Comparison of ENCODE assay signal across 11 mouse cellular contexts in genomic region chr11:97570493-97571137, GRCm38 (mm10). TPM values are rescaled to one million over a fixed set of nuclear protein-coding genes. Genes with fewer than 3 reads are reported as not detected.
DNase-seq lines count a peak whose midpoint lies in the region; ATAC-seq and TF ChIP-seq lines count a peak whose summit lies in the region.
"Had no signal": no experiment of that assay in that cellular context is flagged by ENCODE, and none has a peak within 500 bp of the region (broad histone marks: within the 10 kb centered on the region; RNA-seq: fewer than 3 reads in every experiment).

No protein-coding gene starts in this region.

- peak; percentile 54 for DNase-seq in kidney, adult 11 months
- DNase-seq in cerebellum, adult 11-12 months: peak; percentile 91
- DNase-seq in hindbrain, embryonic 14.5 days (ENCODE audit: low spot score): no peak
- DNase-seq in spleen, adult 12 weeks (ENCODE audit: low spot score): no peak
- no peak for DNase-seq in yolk sac, embryonic 10.5 days (ENCODE audit: low spot score)
- DNase-seq in adipocyte (ENCODE audit: low spot score): no peak

- no peak for TF ChIP-seq POLR2A in ES-Bruce4 (IDR thresholded peaks at IDR 0.05; ENCODE audit: insufficient read depth, low read length)

- no peak overlapping the region for H3K4me2 ChIP-seq in kidney, embryonic 16.5 days (replicated peaks; ENCODE audit: low read depth, low read length)
- H3K4me2 ChIP-seq in hindbrain, embryonic 14.5 days (replicated peaks): peak overlapping the region; percentile 66
- H3K4me2 ChIP-seq: embryonic facial prominence, embryonic 15.5 days had no signal

- peaks cover 36% of the 10 kb centered on the region for H3K4me1 ChIP-seq in kidney, embryonic 16.5 days (ENCODE audit: insufficient read depth, low read length)
- H3K4me1 ChIP-seq in ES-Bruce4 (ENCODE audit: control insufficient read depth, insufficient read depth, low read length): peaks cover 9% of the 10 kb centered on the region
- H3K4me1 ChIP-seq in hindbrain, embryonic 14.5 days (replicated peaks; ENCODE audit: control insufficient read depth, insufficient read depth, low read length): peaks cover 82% of the 10 kb centered on the region

- no peak for ATAC-seq in kidney, embryonic 16.5 days (ENCODE audit: low FRiP score, low TSS enrichment)
- ATAC-seq in hindbrain, embryonic 14.5 days (ENCODE audit: low FRiP score): no peak

- no peak overlapping the region for H3K9ac ChIP-seq in kidney, embryonic 16.5 days (replicated peaks; ENCODE audit: low read length)
- H3K9ac ChIP-seq in ES-Bruce4 (ENCODE audit: low read depth, poor library complexity, severe bottlenecking): no peak overlapping the region
- peak overlapping the region; percentile 90; the same call in 1 of the 2 replicates for H3K9ac ChIP-seq in hindbrain, embryonic 14.5 days
- H3K9ac ChIP-seq: embryonic facial prominence, embryonic 15.5 days; liver, embryonic 14.5 days had no signal

- no peak overlapping the region for H3K27ac ChIP-seq in kidney, embryonic 16.5 days (ENCODE audit: low read length)
- peak overlapping the region; percentile 23; the same call in 1 of the 2 replicates for H3K27ac ChIP-seq in ES-Bruce4 (ENCODE audit: insufficient read depth, low read length)
- peak overlapping the region; percentile 66 for H3K27ac ChIP-seq in hindbrain, embryonic 14.5 days
- H3K27ac ChIP-seq: embryonic facial prominence, embryonic 15.5 days; liver, embryonic 14.5 days had no signal

- TF ChIP-seq EP300 in ES-Bruce4 (IDR thresholded peaks at IDR 0.05; ENCODE audit: insufficient read depth, low read depth, low read length): 0 out of 2 replicates have a peak, but pooled peaks have one; percentile 24

- H3K36me3 ChIP-seq in kidney, embryonic 16.5 days (ENCODE audit: insufficient read depth, low read length): no peaks in the 10 kb centered on the region
- H3K36me3 ChIP-seq in ES-Bruce4 (ENCODE audit: control insufficient read depth, insufficient read depth, low read length, poor library complexity, severe bottlenecking): no peaks in the 10 kb centered on the region
- H3K36me3 ChIP-seq in hindbrain, embryonic 14.5 days (replicated peaks; ENCODE audit: control insufficient read depth, insufficient read depth): no peaks in the 10 kb centered on the region
- H3K36me3 ChIP-seq: embryonic facial prominence, embryonic 15.5 days; G1E had no signal

- H3K27me3 ChIP-seq in kidney, embryonic 16.5 days (ENCODE audit: insufficient read depth, low read length): peaks cover 72% of the 10 kb centered on the region
- no peaks in the 10 kb centered on the region for H3K27me3 ChIP-seq in ES-Bruce4 (ENCODE audit: control insufficient read depth, insufficient read depth, low read length, poor library complexity, severe bottlenecking)
- H3K27me3 ChIP-seq in hindbrain, embryonic 14.5 days (ENCODE audit: control insufficient read depth, insufficient read depth, low read length): no peaks in the 10 kb centered on the region

- 27% methylated on average over 8 of the region's 8 CpGs for WGBS in kidney, embryonic 16.5 days
- WGBS in hindbrain, embryonic 14.5 days: 17% methylated on average over 8 of the region's 8 CpGs

- no peak for TF ChIP-seq CTCF in ES-Bruce4 (IDR thresholded peaks at IDR 0.05; ENCODE audit: low read depth, low read length)

- H3K9me3 ChIP-seq in kidney, embryonic 16.5 days (ENCODE audit: low read length): no peaks in the 10 kb centered on the region
- H3K9me3 ChIP-seq in ES-Bruce4 (replicated peaks; ENCODE audit: control insufficient read depth, insufficient read depth, low read length, poor library complexity, severe bottlenecking): no peaks in the 10 kb centered on the region
- H3K9me3 ChIP-seq in hindbrain, embryonic 14.5 days (ENCODE audit: control insufficient read depth, low read length): no peaks in the 10 kb centered on the region
- H3K9me3 ChIP-seq: embryonic facial prominence, embryonic 15.5 days; G1E had no signal

- H3K4me3 ChIP-seq in kidney, embryonic 16.5 days (ENCODE audit: low read length): no peak overlapping the region
- peak overlapping the region; percentile 50 for H3K4me3 ChIP-seq in ES-Bruce4 (ENCODE audit: low read depth, low read length)
- peak overlapping the region; percentile 61; the same call in 1 of the 2 replicates for H3K4me3 ChIP-seq in hindbrain, embryonic 14.5 days (replicated peaks; ENCODE audit: low read length)
- H3K4me3 ChIP-seq: embryonic facial prominence, embryonic 15.5 days had no signal

RNA-seq across cellular contexts. Expression of gene Srcin1, which starts 5.4 kb away (rescaled TPM):
- polyA plus RNA-seq in kidney, embryonic 16.5 days (2015; fragmentation: Nextera tagmentation; extraction: Ambion mirVana): 1.0 and 1.1 TPM in 2 replicates
- 7.7 and 8.3 TPM in 2 replicates for polyA plus RNA-seq in ES-Bruce4 (2011; ENCODE audit: insufficient read depth, insufficient read length, low read depth, missing spikeins)
- 9.1 and 11.8 TPM in 2 replicates for polyA plus RNA-seq in hindbrain, embryonic 14.5 days (2014; fragmentation: Nextera tagmentation; extraction: Ambion mirVana)

RNA-seq across cellular contexts. Expression of gene Epop, which starts 58.9 kb away (rescaled TPM):
- 2.3 and 2.5 TPM in 2 replicates for polyA plus RNA-seq in kidney, embryonic 16.5 days (2015; fragmentation: Nextera tagmentation; extraction: Ambion mirVana)
- polyA plus RNA-seq in ES-Bruce4 (2011; ENCODE audit: insufficient read depth, insufficient read length, low read depth, missing spikeins): 39.3 and 44.1 TPM in 2 replicates
- 1.8 and 2.6 TPM in 2 replicates for polyA plus RNA-seq in hindbrain, embryonic 14.5 days (2014; fragmentation: Nextera tagmentation; extraction: Ambion mirVana)

Comparison
In these comparisons a context has a peak if more than half of its experiments do, and no peak if none do; other contexts are left out.
1. DNase-seq: peak in kidney, adult 11 months (single experiment) and cerebellum, adult 11-12 months (single experiment); none in hindbrain, embryonic 14.5 days (single experiment), spleen, adult 12 weeks (single experiment), yolk sac, embryonic 10.5 days (single experiment) and adipocyte (single experiment).
2. RNA of gene Epop, which starts 58.9 kb away (polyA plus RNA-seq): 39.3 to 44.1 TPM in ES-Bruce4; 2.3 to 2.5 TPM in kidney, embryonic 16.5 days and 1.8 to 2.6 TPM in hindbrain, embryonic 14.5 days; every median in the first group is over 10 times any median in the second.